Mouse (Mus musculus) spleen, postnatal 10 days (tissue): ENCODE results near the gene Ttc17.

Experiments used
- DNase-seq, 2 experiments: peaks; one replicate each; pipeline ENCODE4 v3.0.0; 2021 to 2022; ENCODE audit warnings: low spot score in 2 of 2

The Ttc17 gene

GRCm38 (mm10) chr2:94297467-94297866 lies 109.0 kb downstream of the Ttc17 start:
- no peak for DNase-seq

GRCm38 (mm10) chr2:94290483-94290882 lies 116.0 kb downstream of the Ttc17 start:
- DNase-seq = peak; percentile 18 to 53

- no peak for DNase-seq
Measured at GRCm38 (mm10) chr2:94289659-94290058, 116.8 kb downstream of the Ttc17 start.

- no peak for DNase-seq
Measured at GRCm38 (mm10) chr2:94289169-94289568, 117.3 kb downstream of the Ttc17 start.

- DNase-seq = no peak
Measured at GRCm38 (mm10) chr2:94288086-94288485, 118.4 kb downstream of the Ttc17 start.

- no peak for DNase-seq
Measured at GRCm38 (mm10) chr2:94287435-94287834, 119.1 kb downstream of the Ttc17 start.

- no peak for DNase-seq
Measured at GRCm38 (mm10) chr2:94283526-94283925, 123.0 kb downstream of the Ttc17 start.

- DNase-seq = no peak
Measured at GRCm38 (mm10) chr2:94279596-94279995, 126.9 kb downstream of the Ttc17 start.

- DNase-seq = no peak
Measured at GRCm38 (mm10) chr2:94276103-94276502, 130.4 kb downstream of the Ttc17 start.

GRCm38 (mm10) chr2:94275658-94276057 lies 130.8 kb downstream of the Ttc17 start:
- DNase-seq = no peak

GRCm38 (mm10) chr2:94273154-94274021 lies 133.1 kb downstream of the Ttc17 start:
- DNase-seq = peak; percentile 7 to 47

- no peak for DNase-seq
Measured at GRCm38 (mm10) chr2:94271176-94271575, 135.3 kb downstream of the Ttc17 start.

- DNase-seq = no peak
Measured at GRCm38 (mm10) chr2:94268835-94269234, 137.7 kb downstream of the Ttc17 start.

- no peak for DNase-seq
Measured at GRCm38 (mm10) chr2:94267213-94267850, 139.2 kb downstream of the Ttc17 start.

GRCm38 (mm10) chr2:94266381-94267160 lies 139.9 kb downstream of the Ttc17 start:
- DNase-seq = no peak

- no peak for DNase-seq
Measured at GRCm38 (mm10) chr2:94265221-94266191, 141.0 kb downstream of the Ttc17 start.

- DNase-seq = no peak
Measured at GRCm38 (mm10) chr2:94264631-94265098, 141.8 kb downstream of the Ttc17 start.

- no peak for DNase-seq
Measured at GRCm38 (mm10) chr2:94264006-94264405, 142.5 kb downstream of the Ttc17 start.

GRCm38 (mm10) chr2:94263530-94263937 lies 143.0 kb downstream of the Ttc17 start:
- DNase-seq = no peak

GRCm38 (mm10) chr2:94262917-94263529 lies 143.5 kb downstream of the Ttc17 start:
- DNase-seq = no peak
